Mouse (Mus musculus) embryonic fibroblast, embryonic 13.5 days (primary cell): ENCODE data around the gene Smpd3.

Source experiments
- CTCF ChIP-seq: IDR thresholded peaks from 2 replicates; pipeline ENCODE4 v1.5.1; 2011; ENCODE audit warnings: mild to moderate bottlenecking, control low read depth, low read length, moderate library complexity, borderline replicate concordance; ENCODE audit not compliant: insufficient read depth
- POLR2A ChIP-seq: IDR thresholded peaks from 2 replicates; pipeline ENCODE4 v1.6.1; 2011; ENCODE audit warnings: low read depth, mild to moderate bottlenecking, control low read depth, low read length, moderate library complexity

DNA sequence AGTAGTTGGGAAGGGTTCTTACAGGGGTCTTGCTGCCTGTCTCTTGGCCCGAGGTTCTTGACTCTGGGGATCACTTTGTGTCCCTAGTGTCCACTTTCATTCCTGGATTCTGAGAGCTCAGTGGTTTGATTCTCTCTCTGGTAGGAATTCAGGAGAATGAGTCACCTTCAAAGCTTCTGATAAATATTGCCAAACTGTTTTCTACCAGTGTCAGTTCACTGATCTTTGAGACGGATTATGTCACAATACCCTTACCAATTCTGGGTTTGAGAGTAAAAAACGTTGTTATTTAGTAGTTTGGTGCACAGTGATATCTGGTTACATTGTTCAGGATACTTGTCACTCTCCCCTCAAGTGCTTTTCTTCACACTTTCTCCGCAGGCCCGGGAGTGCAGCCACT, 57.6 kb downstream of the Smpd3 start:
- TF ChIP-seq POLR2A (no peak), CTCF (no peak)
